Mouse (Mus musculus) macrophage (primary cell): Measurements from ENCODE around the gene Hapln1. TPM values are rescaled to one million over a fixed set of nuclear protein-coding genes. Genes with fewer than 3 reads are reported as not detected.

Experiments used
- H3K27ac ChIP-seq: fragments of 350-480 bp; formaldehyde crosslinking; 2 replicates; pipeline ENCODE4 v1.9.0; 2021
- H3K36me3 ChIP-seq: fragments of 350-480 bp; formaldehyde crosslinking; 2 replicates; pipeline ENCODE4 v1.9.0; 2021; ENCODE audit errors: inconsistent target
- H3K4me3 ChIP-seq: fragments of 350-480 bp; formaldehyde crosslinking; 2 replicates; pipeline ENCODE4 v1.9.0; 2021; ENCODE audit errors: inconsistent target
- H3K79me2 ChIP-seq: fragments of 350-480 bp; formaldehyde crosslinking; 2 replicates; pipeline ENCODE4 v1.9.0; 2021; ENCODE audit errors: inconsistent target
- WGBS: methylation state at CpG from one replicate; pipeline ENCODE4 v1.1.7; 2026; ENCODE audit warnings: inconsistent platforms; ENCODE audit not compliant: missing documents; 5-methylcytosine and 5-hydroxymethylcytosine counted together
- polyA plus RNA-seq: library from polyadenylated mRNA; stranded (reverse); fragments of 250-400 nt; gene quantifications from 3 replicates; pipeline ENCODE4 v1.2.4, GENCODE M21; 2018; ENCODE audit warnings: inconsistent platforms

The Hapln1 gene
- polyA plus RNA-seq, 1 experiment from 2014 or later = not detected

DNA sequence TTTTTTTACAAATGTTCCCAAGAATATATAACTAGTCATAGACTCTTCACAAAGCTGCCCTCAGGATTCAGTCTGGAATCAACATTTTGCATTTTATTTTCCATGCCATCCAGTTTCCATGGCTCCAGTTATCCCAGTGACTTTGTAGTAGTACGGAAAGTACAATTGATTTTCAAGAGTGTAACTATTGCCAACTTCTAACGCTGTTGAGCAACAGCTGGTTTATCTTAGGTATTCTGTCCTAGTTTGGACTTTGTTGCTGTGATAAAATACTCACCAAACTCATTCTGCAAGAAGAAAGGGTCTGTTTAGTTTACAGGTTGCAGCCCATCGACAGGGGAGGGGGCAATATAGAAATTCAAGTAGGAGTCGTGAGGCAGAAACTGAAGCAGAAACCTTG, 26.7 kb downstream of the Hapln1 start:
- Histone ChIP-seq H3K36me3 (no peaks in the 10 kb centered on the region), H3K27ac (no peak overlapping the region), H3K4me3 (no peak overlapping the region), H3K79me2 (no peaks in the 10 kb centered on the region)
- WGBS = 92% methylated on average over 4 of the region's 4 CpGs

DNA sequence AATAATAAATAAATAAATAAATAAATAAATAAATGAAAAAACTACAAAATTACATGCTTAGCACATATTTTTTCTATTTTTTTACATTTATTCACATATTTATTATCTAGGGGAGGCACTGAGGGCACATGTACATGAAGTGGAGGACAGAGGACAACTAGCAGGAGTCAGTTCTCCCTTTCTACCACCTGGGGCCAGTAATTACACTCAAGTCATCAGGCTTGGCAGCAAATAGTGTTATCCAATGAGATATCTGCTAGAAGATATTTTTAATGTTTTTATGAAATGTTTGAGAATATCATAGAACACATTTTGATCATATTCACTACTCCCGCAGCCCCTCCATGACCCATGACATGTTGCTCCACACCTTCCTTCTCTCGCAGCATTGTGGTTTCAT, 39.5 kb downstream of the Hapln1 start:
- WGBS = 90% methylated on average over 2 of the region's 2 CpGs
- H3K79me2 ChIP-seq = no peaks in the 10 kb centered on the region
- H3K36me3 ChIP-seq = no peaks in the 10 kb centered on the region
- H3K4me3 ChIP-seq = no peak overlapping the region
- H3K27ac ChIP-seq = no peak overlapping the region

DNA sequence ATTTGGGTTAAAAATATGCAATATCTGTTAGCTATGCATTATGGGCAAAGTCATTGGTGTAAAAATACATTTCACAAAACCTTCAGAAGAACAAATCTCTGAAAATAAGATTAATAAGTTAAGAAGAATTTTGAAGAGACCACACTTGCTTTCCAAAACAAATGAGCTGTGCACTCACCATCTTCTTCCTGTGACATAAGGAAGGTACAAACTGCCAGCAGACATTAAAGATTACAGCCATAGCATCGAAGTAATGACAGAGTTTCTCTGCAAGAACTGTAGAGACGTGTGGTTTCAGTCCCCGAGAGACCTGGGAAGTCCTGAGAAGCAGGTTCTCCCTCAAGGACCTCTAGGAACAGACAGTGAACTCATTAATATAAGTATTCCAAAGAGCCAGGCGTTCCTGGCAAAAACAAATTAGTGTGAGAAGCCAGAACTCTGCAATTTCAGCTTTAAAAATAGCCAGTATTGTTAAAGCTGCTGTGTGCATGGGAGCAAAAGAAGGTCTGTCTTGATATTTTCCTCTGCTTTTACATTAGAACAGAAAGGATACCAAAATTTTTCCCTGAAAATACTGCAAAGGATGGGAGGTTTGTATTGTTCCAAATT, 43.6 kb downstream of the Hapln1 start:
- WGBS = 85% methylated on average over 4 of the region's 4 CpGs
- H3K79me2 ChIP-seq = no peaks in the 10 kb centered on the region
- no peak overlapping the region for H3K27ac ChIP-seq
- no peak overlapping the region for H3K4me3 ChIP-seq
- H3K36me3 ChIP-seq = no peaks in the 10 kb centered on the region

DNA sequence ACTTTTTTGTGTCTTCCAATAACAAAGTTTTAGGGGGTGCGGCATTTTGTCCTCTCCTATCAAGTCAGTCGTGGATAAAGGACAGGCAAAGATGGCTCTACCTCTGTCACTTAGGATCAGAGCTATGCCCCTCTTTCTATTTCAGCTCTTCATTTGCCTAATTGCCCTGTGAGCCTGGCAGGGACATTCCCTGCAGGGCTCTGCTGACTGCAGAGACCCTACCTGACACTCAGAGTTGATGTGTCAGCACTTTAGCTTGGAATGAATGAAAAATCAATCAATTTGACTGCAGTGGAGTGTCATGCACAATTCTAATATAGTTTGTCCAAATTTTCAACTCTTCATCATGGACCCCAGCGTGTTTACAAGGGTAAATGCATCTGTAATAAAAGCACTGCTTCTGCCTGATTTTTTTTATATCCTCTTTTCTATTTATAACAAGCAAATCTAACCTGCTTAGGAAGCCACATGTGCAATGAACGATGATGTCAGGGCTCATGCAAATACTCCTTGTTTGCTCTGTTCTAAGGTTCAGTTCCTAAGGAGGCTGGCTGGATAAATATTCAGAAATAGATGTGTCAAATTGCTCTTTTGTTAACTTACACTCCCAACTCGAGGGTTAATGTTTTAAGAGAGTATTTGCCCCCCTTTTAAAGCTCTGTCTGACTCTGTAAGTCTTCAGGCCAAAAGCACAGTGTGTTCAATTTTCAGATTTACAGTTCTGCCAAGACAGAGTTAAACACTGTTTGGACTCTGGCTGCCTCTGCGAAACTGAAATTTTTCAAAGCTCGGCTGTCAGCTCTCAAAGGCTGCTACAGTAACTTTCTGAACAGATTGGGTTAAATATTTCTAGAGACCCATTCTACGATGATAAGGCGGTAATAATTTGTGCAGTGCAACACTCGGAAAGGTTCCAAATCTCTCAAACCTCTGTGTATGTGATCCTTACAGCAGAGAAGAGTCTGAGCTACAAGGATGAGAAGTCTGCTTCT, 44.4 kb downstream of the Hapln1 start:
- Histone ChIP-seq H3K36me3 (no peaks in the 10 kb centered on the region), H3K4me3 (no peak overlapping the region), H3K79me2 (no peaks in the 10 kb centered on the region), H3K27ac (no peak overlapping the region)
- 76% methylated on average over 10 of the region's 10 CpGs for WGBS

DNA sequence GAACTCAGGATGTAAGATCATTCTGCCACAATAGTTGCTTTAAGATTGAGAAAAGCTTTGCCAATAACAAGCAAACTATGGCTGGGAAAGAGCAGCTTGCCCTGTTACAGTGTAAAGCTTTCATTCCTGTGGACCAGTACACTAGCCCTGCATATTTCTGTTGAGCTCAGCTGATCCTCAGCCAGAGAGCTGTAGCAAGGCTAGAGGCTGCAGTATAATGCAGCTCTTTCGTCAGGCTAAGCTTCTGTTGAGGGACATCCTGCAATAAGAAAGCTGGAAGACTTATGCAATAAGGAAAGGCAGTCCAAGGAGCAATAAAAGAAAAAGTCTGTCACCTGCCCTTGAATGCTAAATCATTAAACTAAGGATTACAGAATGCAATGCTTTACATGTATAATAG, 45.5 kb downstream of the Hapln1 start:
- WGBS = 65% methylated on average over 1 of the region's 1 CpGs
- Histone ChIP-seq H3K27ac (no peak overlapping the region), H3K36me3 (no peaks in the 10 kb centered on the region), H3K79me2 (no peaks in the 10 kb centered on the region), H3K4me3 (no peak overlapping the region)

DNA sequence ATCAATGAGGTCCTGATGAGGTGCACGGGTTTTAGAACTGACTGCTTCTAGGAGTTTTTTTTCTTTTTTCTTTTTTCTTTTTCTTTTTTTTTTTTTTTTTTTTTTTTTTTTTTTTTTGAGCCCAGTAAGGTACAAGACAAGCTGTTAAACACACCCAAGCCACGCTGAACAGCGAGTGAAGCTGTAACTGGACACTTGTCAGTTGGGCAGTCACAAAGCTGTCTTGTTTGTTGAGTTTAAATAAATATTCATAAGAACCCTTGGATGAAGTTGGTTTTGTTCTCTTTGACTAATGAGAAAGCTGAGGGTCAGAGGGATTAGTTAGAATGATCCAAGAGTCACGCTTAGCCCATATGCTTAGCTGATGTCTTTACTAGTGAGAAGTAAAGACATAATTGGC, 55.5 kb downstream of the Hapln1 start:
- Histone ChIP-seq H3K79me2 (no peaks in the 10 kb centered on the region), H3K4me3 (no peak overlapping the region), H3K36me3 (no peaks in the 10 kb centered on the region), H3K27ac (no peak overlapping the region)
- WGBS = 96% methylated on average over 4 of the region's 4 CpGs

DNA sequence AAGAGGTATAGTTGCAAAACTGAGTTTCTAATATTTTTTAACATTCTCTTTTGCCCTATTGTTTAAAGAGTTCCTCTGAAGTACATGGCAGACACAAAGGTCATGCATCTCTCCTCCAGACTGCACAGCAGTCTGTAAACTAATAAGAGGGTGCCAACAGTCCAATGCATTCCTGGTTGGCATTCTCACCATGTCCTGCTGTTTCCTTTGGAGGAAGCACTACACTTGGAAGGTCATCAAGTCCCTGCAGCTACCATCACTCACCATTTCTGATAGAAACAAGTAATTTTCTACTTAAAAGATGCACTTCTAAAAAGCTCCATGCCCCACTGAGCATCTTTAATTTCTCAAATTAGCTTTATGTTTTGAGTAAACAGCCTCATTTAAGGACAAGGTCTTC, 57.8 kb downstream of the Hapln1 start:
- H3K4me3 ChIP-seq = no peak overlapping the region
- no peaks in the 10 kb centered on the region for H3K36me3 ChIP-seq
- H3K79me2 ChIP-seq = no peaks in the 10 kb centered on the region
- no peak overlapping the region for H3K27ac ChIP-seq

DNA sequence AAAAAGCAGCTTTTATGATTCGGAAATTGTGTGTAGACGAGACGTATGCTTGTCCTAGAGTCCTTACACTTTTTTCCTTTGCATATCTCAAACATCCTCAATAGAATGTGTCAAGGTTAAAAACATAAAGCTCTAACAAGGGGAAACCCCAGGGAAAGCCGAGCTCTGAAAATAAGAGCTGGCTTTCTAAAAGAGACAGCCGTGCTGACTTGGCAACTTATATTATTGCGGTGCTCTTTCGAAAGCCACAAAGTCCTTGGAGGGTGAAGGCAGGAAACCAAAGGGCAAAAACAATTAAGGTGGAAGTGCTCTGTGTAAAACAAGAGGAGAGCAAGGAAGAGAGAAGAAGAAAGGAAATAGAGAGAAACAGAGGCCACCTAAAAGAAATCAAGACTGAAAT, 60.9 kb downstream of the Hapln1 start:
- H3K36me3 ChIP-seq = no peaks in the 10 kb centered on the region
- H3K4me3 ChIP-seq = no peak overlapping the region
- 9% methylated on average over 7 of the region's 7 CpGs for WGBS
- no peak overlapping the region for H3K27ac ChIP-seq
- no peaks in the 10 kb centered on the region for H3K79me2 ChIP-seq

DNA sequence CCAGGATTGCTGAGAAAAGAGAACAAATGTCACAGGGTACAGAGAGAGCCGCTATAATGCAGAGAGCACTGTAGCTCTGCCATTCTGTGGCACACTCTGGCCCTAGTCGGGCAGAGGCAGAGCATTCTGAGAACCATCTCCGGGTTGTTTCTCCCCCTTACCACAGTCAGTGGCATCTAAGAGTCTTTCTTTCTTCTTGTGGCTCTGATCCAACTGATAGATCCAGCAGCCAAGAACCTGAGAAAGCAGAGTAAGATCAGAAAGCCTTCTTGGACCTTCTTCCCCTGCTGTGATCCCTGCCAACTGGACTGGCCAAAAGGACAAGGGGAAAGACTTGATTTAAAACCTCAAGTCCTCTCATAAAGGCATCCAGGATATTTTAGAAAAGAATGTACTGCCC, 63.7 kb downstream of the Hapln1 start:
- Histone ChIP-seq H3K27ac (no peak overlapping the region), H3K4me3 (no peak overlapping the region), H3K36me3 (no peaks in the 10 kb centered on the region), H3K79me2 (no peaks in the 10 kb centered on the region)
- 90% methylated on average over 3 of the region's 3 CpGs for WGBS

DNA sequence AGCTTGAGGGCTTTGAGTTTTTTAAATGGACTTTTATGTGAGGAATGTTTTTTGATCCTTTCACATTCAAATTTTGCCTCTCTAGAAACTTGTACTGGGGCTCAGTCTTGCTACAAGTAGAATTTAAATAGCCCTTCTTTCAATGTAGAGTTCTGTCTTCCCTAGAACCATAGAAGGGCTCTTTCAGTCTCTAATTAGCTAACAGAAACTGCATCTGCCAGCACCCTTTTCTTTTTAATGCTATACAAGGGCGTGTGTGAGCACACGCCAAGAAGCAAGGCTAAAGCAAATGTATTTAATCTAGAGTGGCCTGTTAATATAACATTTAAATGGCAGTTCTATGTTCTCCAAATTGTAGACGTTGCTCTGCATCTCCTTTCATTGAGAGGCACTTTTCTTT, 67.8 kb downstream of the Hapln1 start:
- H3K79me2 ChIP-seq = no peaks in the 10 kb centered on the region
- H3K4me3 ChIP-seq = no peak overlapping the region
- H3K36me3 ChIP-seq = no peaks in the 10 kb centered on the region
- WGBS = 67% methylated on average over 3 of the region's 3 CpGs
- H3K27ac ChIP-seq = no peak overlapping the region

DNA sequence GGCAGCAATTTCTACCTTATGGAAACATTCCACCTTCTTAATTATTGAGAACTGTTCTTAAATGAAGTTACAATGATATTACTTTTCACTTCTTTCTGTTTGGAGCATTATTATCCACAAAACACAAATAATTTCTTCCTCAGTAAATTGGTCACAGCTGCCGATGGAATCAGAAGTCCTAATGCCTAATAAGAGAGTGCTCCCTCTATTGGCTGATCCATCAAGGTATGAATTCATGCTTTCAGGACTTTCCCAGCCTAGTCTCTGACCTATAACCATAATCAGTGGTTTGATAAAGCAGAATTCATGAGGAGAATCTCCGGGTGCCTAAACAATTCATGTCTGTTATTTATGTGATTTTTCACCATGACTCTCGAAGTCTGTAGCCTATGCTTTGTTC, 79.5 kb downstream of the Hapln1 start:
- Histone ChIP-seq H3K79me2 (no peaks in the 10 kb centered on the region), H3K36me3 (no peaks in the 10 kb centered on the region), H3K27ac (no peak overlapping the region), H3K4me3 (no peak overlapping the region)
- WGBS = 88% methylated on average over 3 of the region's 3 CpGs

DNA sequence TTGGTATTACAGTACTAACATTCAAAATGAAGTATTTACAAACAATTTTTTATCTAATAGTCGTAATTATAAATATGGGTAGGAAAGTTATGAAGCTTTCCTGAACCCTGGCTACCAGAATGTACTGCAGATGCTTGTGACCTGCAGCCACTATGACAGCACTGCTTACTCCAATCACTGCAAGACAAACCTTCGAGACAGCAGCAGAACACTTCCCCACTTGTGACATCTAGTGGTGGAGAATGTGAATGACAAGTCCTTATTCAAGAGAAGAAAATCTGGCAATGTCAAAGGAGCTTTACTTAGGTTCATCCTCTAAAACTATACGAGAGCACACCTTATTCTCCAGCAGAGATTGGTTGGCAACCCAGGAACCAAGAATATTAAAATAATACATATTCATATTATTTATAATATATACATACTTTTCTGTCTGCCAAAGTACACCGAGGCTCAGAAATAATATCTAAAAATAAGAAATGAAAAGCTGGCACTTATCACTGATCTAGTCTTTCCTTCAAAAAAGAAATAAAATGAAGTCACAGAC, 94.6 kb downstream of the Hapln1 start:
- no peaks in the 10 kb centered on the region for H3K79me2 ChIP-seq
- WGBS = 33% methylated on average over 4 of the region's 4 CpGs
- no peak overlapping the region for H3K4me3 ChIP-seq
- H3K27ac ChIP-seq = no peak overlapping the region
- H3K36me3 ChIP-seq = no peaks in the 10 kb centered on the region

DNA sequence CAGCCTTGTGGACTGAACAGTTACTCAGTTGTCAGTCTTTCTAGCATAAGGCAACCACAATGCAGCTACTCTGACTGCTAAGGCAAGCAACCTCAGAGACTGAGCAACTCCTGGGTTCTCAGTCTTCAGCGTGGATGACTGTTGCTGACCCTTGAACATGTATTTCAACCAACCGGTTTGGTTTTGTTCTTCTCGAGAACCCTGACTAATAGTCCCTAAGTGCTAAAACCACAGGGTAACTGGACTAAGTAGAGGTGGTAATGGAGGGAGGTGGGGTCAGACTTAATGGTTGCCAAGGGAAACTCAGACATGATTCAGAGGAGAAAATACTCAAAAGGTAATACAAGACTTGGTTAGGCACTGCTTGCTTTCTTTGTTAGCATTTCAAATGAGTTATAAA, 97.4 kb downstream of the Hapln1 start:
- 86% methylated on average over 3 of the region's 3 CpGs for WGBS
- Histone ChIP-seq H3K27ac (no peak overlapping the region), H3K79me2 (no peaks in the 10 kb centered on the region), H3K36me3 (no peaks in the 10 kb centered on the region), H3K4me3 (no peak overlapping the region)

DNA sequence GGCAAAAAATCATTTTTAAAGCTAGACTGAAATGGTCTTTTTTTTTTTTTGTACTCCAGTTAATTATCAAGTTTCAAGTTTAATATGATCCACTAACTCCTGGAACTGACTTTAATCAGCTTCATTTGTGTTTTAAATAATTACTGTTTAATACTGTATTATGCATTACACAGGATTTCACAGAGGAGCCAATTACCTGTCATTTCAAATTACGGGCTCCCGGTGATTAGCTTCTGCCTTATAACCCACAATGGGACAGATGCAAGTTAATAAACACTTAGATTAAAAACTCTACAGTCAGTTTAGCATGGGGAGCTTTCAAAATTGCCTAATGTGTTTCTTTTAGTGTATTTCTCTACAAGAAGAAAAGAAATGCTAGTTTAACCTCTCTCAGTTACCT, 106.0 kb downstream of the Hapln1 start:
- Histone ChIP-seq H3K4me3 (no peak overlapping the region), H3K79me2 (no peaks in the 10 kb centered on the region), H3K27ac (no peak overlapping the region), H3K36me3 (no peaks in the 10 kb centered on the region)
- 100% methylated on average over 2 of the region's 2 CpGs for WGBS

DNA sequence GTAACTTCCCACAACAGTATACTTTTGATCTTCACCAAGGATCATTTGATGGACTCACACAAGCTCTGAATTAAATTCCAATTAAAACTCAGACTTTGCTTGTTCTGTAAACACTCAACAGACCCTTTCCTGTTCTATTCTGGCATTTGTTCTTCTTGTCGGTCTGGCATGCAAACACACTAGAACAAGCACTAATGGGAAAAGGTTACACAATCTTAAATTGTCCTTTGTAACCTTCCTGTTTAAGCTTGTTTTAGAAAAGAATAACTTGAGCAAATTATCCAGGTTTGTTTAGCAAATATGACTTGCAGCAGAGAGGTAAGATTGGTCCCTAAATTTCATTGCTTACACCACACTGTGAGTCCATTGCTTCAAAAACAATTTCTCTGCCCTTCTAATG, 113.2 kb downstream of the Hapln1 start:
- 45% methylated on average over 1 of the region's 1 CpGs for WGBS
- Histone ChIP-seq H3K79me2 (no peaks in the 10 kb centered on the region), H3K4me3 (no peak overlapping the region), H3K27ac (no peak overlapping the region), H3K36me3 (no peaks in the 10 kb centered on the region)
